In the genomic region with DNA sequence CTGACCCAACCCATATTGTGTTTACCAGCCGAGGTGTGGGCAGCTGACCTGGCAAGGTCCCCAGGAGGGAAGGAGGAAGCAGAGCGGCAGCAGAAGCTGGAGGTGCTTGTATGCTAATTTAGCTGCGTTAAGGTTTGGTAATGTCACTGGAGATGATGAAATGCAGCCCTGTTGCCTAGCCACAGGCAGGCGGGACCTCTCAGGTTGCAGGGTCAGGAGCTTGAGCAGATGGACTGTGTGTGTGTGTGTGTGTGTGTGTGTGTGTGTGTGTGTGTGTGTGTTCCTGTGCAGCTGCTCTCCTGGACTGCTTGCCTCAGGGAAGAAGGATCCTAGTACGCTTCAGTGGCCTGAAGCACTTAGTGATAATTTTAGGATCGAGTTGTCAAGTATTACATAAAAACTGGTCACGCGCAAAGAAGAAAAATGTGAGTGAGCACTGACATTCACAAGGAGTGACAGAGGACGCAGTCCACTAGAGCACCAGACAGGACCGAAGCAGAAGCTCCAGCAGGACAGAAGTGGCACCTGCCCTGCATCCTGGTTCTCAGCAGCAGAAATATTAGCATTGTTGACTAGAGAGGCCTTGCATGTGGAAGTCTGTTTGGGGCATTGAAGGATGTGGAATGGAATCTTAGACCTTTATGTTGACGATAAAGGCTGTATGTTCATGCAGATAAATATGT, we compare ENCODE assay signal across 9 mouse cellular contexts. TPM values are rescaled to one million over a fixed set of nuclear protein-coding genes. Genes with fewer than 3 reads are reported as not detected.
DNase-seq lines count a peak whose midpoint lies in the region; ATAC-seq and TF ChIP-seq lines count a peak whose summit lies in the region.
"Had no signal": no experiment of that assay in that cellular context is flagged by ENCODE, and none has a peak within 500 bp of the region (broad histone marks: within the 10 kb centered on the region; RNA-seq: fewer than 3 reads in every experiment).

No protein-coding gene starts in this region.

- H3K9ac ChIP-seq in forebrain, embryonic 14.5 days (ENCODE audit: low read length), result no peak overlapping the region
- H3K9ac ChIP-seq in lung, postnatal 0 days (replicated peaks; ENCODE audit: low read depth), result no peak overlapping the region

- no peak overlapping the region for H3K4me2 ChIP-seq in forebrain, embryonic 14.5 days (ENCODE audit: low read length)
- H3K4me2 ChIP-seq in lung, postnatal 0 days (replicated peaks; ENCODE audit: low read depth, low read length), result no peak overlapping the region

- intact Hi-C loops in heart, postnatal 10 days (cut with DNase I), result no loop called here

- DNase-seq in heart, adult 11 months, result peak; percentile 82
- DNase-seq in heart, postnatal 10 days, result no peak
- peak; percentile 60 for DNase-seq in brain, embryonic 14.5 days (ENCODE audit: low read depth)
- peak; percentile 29 for DNase-seq in forebrain, embryonic 14.5 days (ENCODE audit: low spot score)
- DNase-seq in kidney, adult 9 months, result peak; percentile 46
- DNase-seq in lung, postnatal 0 days (ENCODE audit: low spot score), result peak; percentile 90
- DNase-seq in splenic B cell, adult 2 months (ENCODE audit: low read depth, low spot score), result peak; percentile 38
- DNase-seq in natural killer cell, adult 2 months (ENCODE audit: low spot score in 2 of 2), result no peak

- no peaks in the 10 kb centered on the region for H3K27me3 ChIP-seq in forebrain, embryonic 14.5 days (replicated peaks; ENCODE audit: control insufficient read depth, insufficient read depth, low read length)
- H3K27me3 ChIP-seq in lung, postnatal 0 days (replicated peaks; ENCODE audit: insufficient read depth, low read length), result no peaks in the 10 kb centered on the region
- no peaks in the 10 kb centered on the region for H3K27me3 ChIP-seq in splenic B cell, adult 2 months (ENCODE audit: control insufficient read depth, insufficient read depth, low read length, poor library complexity, severe bottlenecking)

- H3K4me3 ChIP-seq in forebrain, embryonic 14.5 days (ENCODE audit: low read depth, low read length), result no peak overlapping the region
- H3K4me3 ChIP-seq in lung, postnatal 0 days (ENCODE audit: low read depth, low read length), result no peak overlapping the region

- no peaks in the 10 kb centered on the region for H3K36me3 ChIP-seq in forebrain, embryonic 14.5 days (ENCODE audit: control insufficient read depth, insufficient read depth, low read length)
- no peaks in the 10 kb centered on the region for H3K36me3 ChIP-seq in lung, postnatal 0 days (ENCODE audit: insufficient read depth, low read length)
- no peaks in the 10 kb centered on the region for H3K36me3 ChIP-seq in splenic B cell, adult 2 months (ENCODE audit: control insufficient read depth, insufficient read depth, low read length, poor library complexity, severe bottlenecking)

- no peak for TF ChIP-seq CTCF in brain, embryonic 14.5 days (IDR thresholded peaks at IDR 0.05; ENCODE audit: borderline replicate concordance, extremely low read depth, insufficient read depth, insufficient read length)
- no peak for TF ChIP-seq CTCF in lung, postnatal 0 days (IDR thresholded peaks at IDR 0.05)

- ATAC-seq in forebrain, embryonic 14.5 days, result peak; percentile 58
- ATAC-seq in lung, postnatal 0 days, result peak; percentile 88

- no peak; the same call in 1 of the 2 replicates for TF ChIP-seq EP300 in lung, postnatal 0 days (IDR thresholded peaks at IDR 0.05)

- H3K9me3 ChIP-seq in forebrain, embryonic 14.5 days (replicated peaks; ENCODE audit: control insufficient read depth, low read length), result no peaks in the 10 kb centered on the region
- H3K9me3 ChIP-seq in lung, postnatal 0 days (ENCODE audit: low read length), result no peaks in the 10 kb centered on the region

- no peak for TF ChIP-seq POLR2A in brain, embryonic 14.5 days (IDR thresholded peaks at IDR 0.05; ENCODE audit: borderline replicate concordance, extremely low read depth, insufficient read depth, insufficient read length, poor library complexity, severe bottlenecking)

- H3K4me1 ChIP-seq in forebrain, embryonic 14.5 days (ENCODE audit: control insufficient read depth, insufficient read depth, low read length), result no peaks in the 10 kb centered on the region
- no peaks in the 10 kb centered on the region for H3K4me1 ChIP-seq in lung, postnatal 0 days (ENCODE audit: insufficient read depth, low read depth, low read length)

- WGBS in forebrain, embryonic 14.5 days, result 55% methylated on average over 11 of the region's 11 CpGs
- 31% methylated on average over 11 of the region's 11 CpGs for WGBS in lung, postnatal 0 days

- H3K27ac ChIP-seq in forebrain, embryonic 14.5 days (ENCODE audit: low read depth, low read length), result no peak overlapping the region
- no peak overlapping the region for H3K27ac ChIP-seq in lung, postnatal 0 days (ENCODE audit: low read length)

RNA-seq across cellular contexts. Expression of gene Gm17509, which starts 14.8 kb away (rescaled TPM):
- not detected for total RNA-seq in heart, postnatal 10 days (2021)
- 0.78 and 1.0 TPM in 2 replicates for polyA plus RNA-seq in brain, embryonic 14.5 days (2012; rRNA removed)
- polyA plus RNA-seq in forebrain, embryonic 14.5 days (2014; fragmentation: Nextera tagmentation; extraction: Ambion mirVana), result 0.20 and 0.29 TPM in 2 replicates
- 0.08 and 0.10 TPM in 2 replicates for polyA plus RNA-seq in lung, postnatal 0 days (2015; fragmentation: Nextera tagmentation; extraction: Ambion mirVana)
- polyA plus RNA-seq: large intestine, adult 2 months had no signal

RNA-seq across cellular contexts. Expression of gene Emb, which starts 27.3 kb away (rescaled TPM):
- total RNA-seq in heart, postnatal 10 days (2021), result 10 to 100 TPM; 13.2 to 14.3 TPM
- polyA plus RNA-seq in brain, embryonic 14.5 days (2012; rRNA removed), result 8.2 and 11.4 TPM in 2 replicates
- polyA plus RNA-seq in forebrain, embryonic 14.5 days (2014; fragmentation: Nextera tagmentation; extraction: Ambion mirVana), result 10.3 and 10.8 TPM in 2 replicates
- polyA plus RNA-seq in lung, postnatal 0 days (2015; fragmentation: Nextera tagmentation; extraction: Ambion mirVana), result 67.0 and 78.3 TPM in 2 replicates

Comparison
In these comparisons a context has a peak if more than half of its experiments do, and no peak if none do; other contexts are left out.
1. DNase-seq: peak in heart, adult 11 months (single experiment), brain, embryonic 14.5 days (single experiment), forebrain, embryonic 14.5 days (single experiment), kidney, adult 9 months (single experiment), lung, postnatal 0 days (single experiment) and splenic B cell, adult 2 months (single experiment); none in heart, postnatal 10 days (0 of 2) and natural killer cell, adult 2 months (0 of 2).